Mouse (Mus musculus): Measurements from ENCODE around the gene Zkscan3. TPM values are rescaled to one million over a fixed set of nuclear protein-coding genes. Genes with fewer than 3 reads are reported as not detected.

Zkscan3 gene
- total RNA-seq, 2 experiments from 2014 or later, result 13.0 to 17.0 TPM

DNA sequence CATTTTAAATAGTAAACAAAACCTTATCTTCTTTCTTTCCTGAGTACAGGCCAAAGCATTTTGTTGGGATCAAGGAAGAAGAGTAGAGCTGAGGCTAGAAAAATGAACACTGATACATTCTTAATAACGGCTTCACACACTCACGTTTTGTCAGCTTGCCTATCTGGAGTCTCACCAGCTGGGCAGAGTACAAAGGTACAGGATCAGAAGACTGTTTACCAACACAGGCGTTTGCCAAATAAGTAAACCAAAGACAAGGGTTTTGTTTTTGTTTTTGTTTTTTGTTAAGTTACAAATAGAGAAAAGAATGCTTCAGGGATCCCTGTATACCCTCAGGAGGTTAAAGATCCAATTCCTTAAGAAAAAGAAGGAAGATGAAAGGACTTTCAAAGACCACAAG lies 1.4 kb downstream of the Zkscan3 start:
- DNase-seq (ENCODE audit: low spot score), result no peak

- no peak for DNase-seq (ENCODE audit: low spot score)
Observed at GRCm38 (mm10) chr13:21397486-21397885, 5.1 kb downstream of the Zkscan3 start.

DNA sequence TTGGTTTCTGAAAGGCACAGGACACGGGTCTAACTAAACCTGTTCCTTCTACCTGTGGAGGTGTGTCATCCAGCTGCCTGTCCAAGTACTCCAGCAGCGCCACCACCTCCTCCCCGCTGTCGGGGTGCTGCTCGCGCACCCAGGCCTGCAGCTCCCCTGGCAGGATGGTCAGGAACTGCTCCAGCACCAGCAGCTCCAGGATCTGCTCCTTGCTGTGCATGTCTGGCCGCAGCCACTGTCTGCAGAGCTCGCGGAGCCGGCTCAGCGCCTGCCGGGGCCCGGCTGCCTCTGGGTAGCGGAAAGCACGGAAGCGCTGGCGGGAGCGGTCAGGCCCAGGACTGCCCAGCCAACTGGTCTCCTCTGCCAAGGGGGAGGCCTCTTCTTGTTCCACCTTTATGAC lies 6.5 kb downstream of the Zkscan3 start:
- peak; percentile 8 for DNase-seq (ENCODE audit: low spot score)

GRCm38 (mm10) chr13:21395623-21396022 lies 6.9 kb downstream of the Zkscan3 start:
- DNase-seq (ENCODE audit: low spot score), result no peak

DNA sequence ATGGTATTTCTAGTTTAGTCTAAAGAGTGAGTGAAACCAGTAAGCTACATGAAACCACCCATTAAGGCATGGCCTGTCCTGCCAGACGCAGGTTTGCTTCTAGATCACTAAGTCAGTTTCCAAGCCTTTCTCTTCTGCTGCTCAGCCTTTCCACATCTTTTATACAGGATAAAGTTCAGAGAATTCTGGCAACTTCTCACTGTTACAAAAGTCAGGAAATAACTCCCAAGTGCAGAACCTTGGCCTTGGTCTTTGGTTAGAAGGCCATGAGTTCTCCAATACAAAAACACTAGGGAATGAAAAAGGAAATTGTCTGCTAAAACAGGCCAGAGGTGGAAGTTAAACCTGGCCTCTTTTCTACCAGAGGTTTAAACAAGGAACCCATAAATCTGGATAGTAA lies 7.3 kb downstream of the Zkscan3 start:
- no peak for DNase-seq (ENCODE audit: low spot score)

DNA sequence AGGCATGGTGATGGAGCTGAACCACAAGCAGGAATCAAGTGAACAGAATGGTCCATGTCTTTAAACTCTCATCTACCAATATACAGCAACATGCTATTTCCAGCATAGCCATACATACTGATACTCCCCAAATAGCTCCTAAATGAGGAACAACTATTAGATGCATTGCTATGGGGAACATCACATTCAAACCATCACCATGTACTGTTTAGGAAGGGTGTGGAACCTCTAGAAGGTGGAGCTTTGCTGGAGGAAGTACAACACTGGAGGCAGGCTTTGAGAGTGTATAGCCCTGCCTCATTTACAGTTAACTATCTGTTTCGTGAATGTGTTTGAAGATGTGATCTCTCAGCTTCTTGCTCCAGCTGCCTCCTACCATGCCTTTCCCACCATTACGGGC lies 24.8 kb downstream of the Zkscan3 start:
- DNase-seq (ENCODE audit: low spot score), result no peak

DNA sequence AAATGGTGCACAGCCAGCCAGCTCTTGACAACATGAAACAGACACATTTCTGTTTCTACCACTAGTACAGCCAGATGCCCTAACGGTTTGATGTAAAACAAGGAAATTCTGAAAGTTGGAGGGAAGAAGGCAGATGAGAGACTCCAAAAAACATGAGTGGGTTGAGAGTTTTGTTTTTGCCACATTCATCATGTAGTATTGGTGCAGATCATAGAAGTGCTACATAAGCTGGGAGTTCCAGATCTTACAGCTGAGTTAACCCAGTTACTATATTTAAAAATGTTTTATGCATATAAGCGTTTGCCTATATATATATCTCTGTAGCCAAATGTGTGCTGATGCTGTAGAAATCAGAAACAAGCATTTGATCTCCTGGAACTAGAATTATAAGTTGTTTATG lies 29.9 kb downstream of the Zkscan3 start:
- no peak for DNase-seq (ENCODE audit: low spot score)

DNA sequence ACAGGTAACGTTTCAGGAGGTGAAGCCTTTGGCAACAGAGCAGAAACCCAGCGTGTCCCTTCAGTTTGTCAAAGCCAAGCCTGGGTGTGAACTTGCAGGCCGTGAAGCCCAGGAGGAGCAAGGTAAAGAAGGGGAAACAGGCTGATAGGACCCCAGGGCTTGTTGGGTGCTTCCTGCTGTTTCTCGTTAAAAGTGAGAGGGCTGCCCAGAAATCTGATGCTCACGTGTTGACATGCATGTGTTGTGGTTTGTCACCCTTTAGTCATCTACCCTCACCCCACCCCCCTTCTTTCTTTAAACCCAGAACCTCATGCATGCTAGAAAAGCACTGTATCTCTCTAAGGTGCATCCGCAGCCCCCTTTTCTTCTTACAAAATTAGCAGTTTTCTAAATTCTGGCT lies 35.9 kb downstream of the Zkscan3 start:
- DNase-seq (ENCODE audit: low spot score), result no peak

DNA sequence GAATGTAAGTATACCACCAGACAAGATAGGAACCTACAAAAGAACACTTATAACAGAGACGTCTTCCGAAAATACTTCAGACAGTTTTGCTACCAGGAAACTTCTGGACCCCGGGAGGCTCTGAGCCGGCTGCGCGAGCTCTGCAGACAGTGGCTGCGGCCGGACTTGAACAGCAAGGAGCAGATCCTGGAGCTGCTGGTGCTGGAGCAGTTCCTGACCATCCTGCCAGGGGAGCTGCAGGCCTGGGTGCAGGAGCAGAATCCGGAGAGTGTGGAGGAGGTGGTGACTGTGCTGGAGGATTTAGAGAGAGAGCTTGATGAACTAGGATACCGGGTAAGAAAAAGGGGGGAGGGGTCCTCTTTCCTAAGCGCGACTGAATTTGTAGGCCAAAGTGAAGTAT lies 38.8 kb downstream of the Zkscan3 start:
- DNase-seq (ENCODE audit: low spot score), result no peak

DNA sequence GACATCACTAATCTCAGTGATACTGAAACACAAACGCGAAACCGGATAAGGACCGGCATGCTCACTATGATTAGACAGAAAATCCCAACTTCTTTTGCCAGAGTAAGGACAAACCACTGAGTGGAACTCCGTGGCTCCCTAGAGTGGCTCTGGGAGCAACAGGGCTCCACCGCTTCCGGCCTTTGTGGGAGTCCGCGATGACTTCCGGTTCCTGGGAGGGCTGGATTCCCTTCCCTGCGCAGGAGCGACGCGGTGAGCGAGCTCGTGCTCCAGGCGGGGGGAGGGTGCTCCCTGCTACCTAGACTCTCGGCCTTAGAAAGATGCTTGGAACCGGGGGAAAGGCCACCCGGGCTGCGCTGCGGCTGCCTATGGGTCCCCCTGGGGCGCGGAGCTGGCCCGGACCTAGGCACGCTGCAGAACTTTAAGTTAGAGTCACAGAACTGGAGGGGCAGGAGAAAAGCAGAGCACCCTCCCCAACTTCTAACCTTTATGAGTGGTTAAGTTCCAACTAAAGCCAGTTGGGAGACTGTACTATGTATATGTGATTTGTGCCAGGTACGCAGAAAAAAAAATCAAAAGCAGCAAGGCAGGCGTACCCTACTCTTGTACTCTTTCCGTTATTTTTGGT lies 39.8 kb downstream of the Zkscan3 start, which contains the start of gene Zscan12:
TSS of gene Zscan12 (plus strand) at position 200 of the 628 bp plus-strand sequence.
- DNase-seq (ENCODE audit: low spot score), result peak; percentile 91

GRCm38 (mm10) chr13:21350593-21350992 lies 52.0 kb downstream of the Zkscan3 start:
- no peak for DNase-seq (ENCODE audit: low spot score)

DNA sequence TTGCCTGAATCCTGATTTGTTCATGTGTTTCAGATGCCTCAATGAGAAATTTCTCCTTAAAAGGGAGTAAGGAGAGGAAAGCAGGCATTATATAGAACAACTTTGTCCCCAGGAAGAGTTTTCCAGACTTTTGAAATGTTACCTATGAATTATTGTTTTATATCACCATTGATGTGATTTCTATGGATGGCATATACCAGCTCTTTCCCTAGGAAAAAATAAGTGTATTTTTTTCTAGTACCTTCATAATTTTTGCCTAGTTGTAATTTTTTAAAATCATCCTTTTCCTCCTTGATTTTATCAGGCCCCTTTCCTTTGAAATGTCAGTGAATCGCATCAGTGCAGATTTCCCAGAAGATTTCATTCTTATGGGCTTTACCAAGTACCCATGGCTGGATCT lies 55.9 kb downstream of the Zkscan3 start, which contains the start of gene Olfr1367:
TSS of gene Olfr1367 (plus strand) at position 301 of the 400 bp plus-strand sequence.
- no peak for DNase-seq (ENCODE audit: low spot score)

Small RNAs within 50 kb of the gene (microRNA-seq; reads per million reads assigned to microRNA genes)
- gene Mir1896 (not detected), gene Mir6942 (not detected)

Other genes starting within 250 kb of the Zkscan3 start
- gene Trim27, start 223.3 kb downstream of the Zkscan3 start, total RNA-seq (2021), result 10 to 100 TPM; 21.0 to 22.0 TPM
- gene Gpx5, start 110.0 kb downstream of the Zkscan3 start, total RNA-seq (2021), result not detected
- not detected for gene Gpx6, start 90.6 kb downstream of the Zkscan3 start, total RNA-seq (2021)
- not detected for gene Olfr1367, start 55.8 kb downstream of the Zkscan3 start, total RNA-seq (2021)
- gene Zscan12, start 39.9 kb downstream of the Zkscan3 start, total RNA-seq (2021), result 1 to 10 TPM; 6.8 to 7.6 TPM
- under 1 TPM; 0.31 to 0.39 TPM for gene Pgbd1, start 38.3 kb upstream of the Zkscan3 start, total RNA-seq (2021)
- gene Zscan26, start 51.0 kb upstream of the Zkscan3 start, total RNA-seq (2021), result 10 to 100 TPM; 13.1 to 14.1 TPM
- gene Nkapl, start 65.8 kb upstream of the Zkscan3 start, total RNA-seq (2021), result under 1 TPM; 0.19 to 0.21 TPM
- under 1 TPM; 0.40 to 0.73 TPM for gene Zkscan4, start 76.2 kb upstream of the Zkscan3 start, total RNA-seq (2021)
- gene Gm10065, start 76.7 kb upstream of the Zkscan3 start, total RNA-seq (2021), result not detected
- 10 to 100 TPM; 22.8 to 23.3 TPM for gene AK157302, start 92.5 kb upstream of the Zkscan3 start, total RNA-seq (2021)
- 100 to 1,000 TPM; 144 to 150 TPM for gene Gm11273, start 98.7 kb upstream of the Zkscan3 start, total RNA-seq (2021)
- 1 to 10 TPM; 6.2 to 6.3 TPM for gene Zkscan8, start 128.4 kb upstream of the Zkscan3 start, total RNA-seq (2021)
- gene Olfr1366, start 140.1 kb upstream of the Zkscan3 start, total RNA-seq (2021), result not detected
- not detected for gene Olfr1535, start 157.1 kb upstream of the Zkscan3 start, total RNA-seq (2021)
- gene Olfr1364, start 179.0 kb upstream of the Zkscan3 start, total RNA-seq (2021), result not detected
- gene Olfr1362, start 211.3 kb upstream of the Zkscan3 start, total RNA-seq (2021), result not detected
- not detected for gene Olfr11, start 239.8 kb upstream of the Zkscan3 start, total RNA-seq (2021)

Measured in gastrocnemius, adult 18-20 months (tissue).